16 mouse cellular contexts compared by ENCODE assay signal in genomic region chr6:127575194-127575593, GRCm38 (mm10).
"Had no signal": no experiment of that assay in that cellular context is flagged by ENCODE, and none has a peak within 500 bp of the region (broad histone marks: within the 10 kb centered on the region; RNA-seq: fewer than 3 reads in every experiment).

No protein-coding gene starts in this region.

- H3K4me2 ChIP-seq: kidney, embryonic 15.5 days; limb, embryonic 13.5 days; liver, embryonic 12.5 days; liver, embryonic 15.5 days; midbrain, embryonic 13.5 days had no signal

- H3K36me3 ChIP-seq: kidney, embryonic 15.5 days; limb, embryonic 10.5 days; limb, embryonic 13.5 days; liver, embryonic 12.5 days; liver, embryonic 15.5 days; midbrain, embryonic 13.5 days had no signal

- H3K4me1 ChIP-seq: midbrain, embryonic 13.5 days had no signal

- H3K9ac ChIP-seq: kidney, embryonic 15.5 days; limb, embryonic 13.5 days; liver, embryonic 12.5 days; liver, embryonic 15.5 days; midbrain, embryonic 13.5 days had no signal

- H3K27ac ChIP-seq: kidney, embryonic 15.5 days; limb, embryonic 10.5 days; limb, embryonic 13.5 days; liver, embryonic 12.5 days; liver, embryonic 15.5 days; macrophage; midbrain, embryonic 13.5 days had no signal

- H3K4me3 ChIP-seq: kidney, embryonic 15.5 days; limb, embryonic 10.5 days; limb, embryonic 13.5 days; liver, embryonic 12.5 days; liver, embryonic 15.5 days; midbrain, embryonic 13.5 days had no signal

- DNase-seq: kidney, adult 11 months; kidney, adult 8-10 months; kidney, postnatal 10 days; kidney, postnatal 36 days; liver; lung, adult 18-20 months; lung, postnatal 14 days; thymus, adult 18-20 months; thymus, postnatal 36 days had no signal

- H3K9me3 ChIP-seq: kidney, embryonic 15.5 days; limb, embryonic 10.5 days; limb, embryonic 13.5 days; liver, embryonic 12.5 days; liver, embryonic 15.5 days; midbrain, embryonic 13.5 days had no signal

- H3K27me3 ChIP-seq: kidney, embryonic 15.5 days; liver, embryonic 12.5 days; liver, embryonic 15.5 days; midbrain, embryonic 13.5 days had no signal

- ATAC-seq: liver, embryonic 12.5 days; midbrain, embryonic 13.5 days had no signal
